Mouse (Mus musculus) thymus, adult 2 months (tissue): ENCODE results near the gene Frmd4a. TPM values are rescaled to one million over a fixed set of nuclear protein-coding genes. Genes with fewer than 3 reads are reported as not detected.

Source experiments
- DNase-seq: peaks from one replicate; pipeline ENCODE4 v3.0.0; 2021
- H3K27ac ChIP-seq: fragments of 200-500 bp; 2 replicates; pipeline ENCODE4 v1.5.1; 2012; ENCODE audit warnings: low read length, control low read depth; ENCODE audit not compliant: control insufficient read depth, insufficient read depth
- H3K27me3 ChIP-seq: fragments of 200-500 bp; 2 replicates; pipeline ENCODE4 v1.6.1; 2012; ENCODE audit warnings: mild to moderate bottlenecking, low read length, moderate library complexity, mixed read lengths; ENCODE audit not compliant: control insufficient read depth, insufficient read depth
- H3K36me3 ChIP-seq: fragments of 200-500 bp; 2 replicates; pipeline ENCODE4 v1.6.1; 2012; ENCODE audit warnings: mild to moderate bottlenecking, low read length, moderate library complexity; ENCODE audit not compliant: control insufficient read depth, insufficient read depth
- H3K4me1 ChIP-seq: fragments of 200-500 bp; replicated peaks from 2 replicates; pipeline ENCODE4 v1.6.1; 2012; ENCODE audit warnings: low read length; ENCODE audit not compliant: control insufficient read depth, insufficient read depth
- H3K4me3 ChIP-seq: fragments of 200-500 bp; 2 replicates; pipeline ENCODE4 v1.5.1; 2012; ENCODE audit warnings: mild to moderate bottlenecking, low read length, control low read depth, moderate library complexity; ENCODE audit not compliant: control insufficient read depth, insufficient read depth
- CTCF ChIP-seq: fragments of 200-500 bp; IDR thresholded peaks from 2 replicates; pipeline ENCODE4 v1.5.1; 2012; ENCODE audit warnings: mild to moderate bottlenecking, control low read depth, low read length, moderate library complexity, borderline replicate concordance; ENCODE audit not compliant: control insufficient read depth, poor library complexity, insufficient read depth; ENCODE audit errors: extremely low read depth
- POLR2A ChIP-seq: fragments of 200-500 bp; IDR thresholded peaks from 2 replicates; pipeline ENCODE4 v1.6.1; 2012; ENCODE audit warnings: mild to moderate bottlenecking, low read length, control low read depth, moderate library complexity; ENCODE audit not compliant: control insufficient read depth, poor library complexity, insufficient read depth; ENCODE audit errors: extremely low read depth
- WGBS: fragments of 180-500 bp; shearing (Covaris S2); methylation state at CpG from one replicate; pipeline ENCODE4 v1.1.7; 2018; 5-methylcytosine and 5-hydroxymethylcytosine counted together
- polyA plus RNA-seq: library from polyadenylated mRNA; depleted of rRNA; stranded (reverse); fragments of >200 nt; gene quantifications from 2 replicates; pipeline ENCODE4 v1.2.3, GENCODE M21; 2012

Frmd4a gene
- polyA plus RNA-seq, 1 experiment, result 17.5 TPM

DNA sequence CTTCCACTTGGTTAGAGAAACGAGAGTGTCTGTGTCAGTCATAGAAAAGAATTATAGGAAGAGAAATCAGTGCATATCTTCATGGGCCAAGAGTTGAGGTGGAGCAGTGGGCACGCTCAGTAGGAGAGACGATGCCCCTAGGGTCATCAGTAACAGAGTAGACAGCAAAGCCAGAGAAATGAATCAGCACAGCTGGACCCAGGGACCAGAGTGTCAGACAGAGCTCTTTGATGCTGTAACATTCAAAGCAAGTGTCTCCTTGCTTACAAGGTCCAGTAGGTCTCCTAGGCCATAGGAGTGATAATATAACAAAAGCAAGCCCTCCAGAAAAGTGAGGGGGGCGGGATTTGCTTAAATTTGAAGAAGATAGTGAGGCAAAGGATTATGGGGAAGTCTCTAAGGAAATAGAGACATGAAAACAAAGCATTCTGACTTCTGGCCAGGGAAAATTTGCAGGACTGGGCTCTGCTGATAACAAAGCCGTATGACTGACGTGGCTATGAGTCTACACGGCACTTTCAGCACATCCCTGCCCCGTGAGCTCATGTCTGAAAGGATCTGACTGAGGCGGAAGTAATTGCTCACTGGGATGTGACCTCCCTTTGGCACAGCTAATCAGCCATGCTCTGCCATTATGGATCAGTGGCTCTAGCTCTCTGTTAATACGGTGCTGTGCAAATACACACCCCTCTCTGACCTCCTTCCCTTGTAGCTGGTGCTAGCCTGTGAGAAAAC, 243.0 kb downstream of the Frmd4a start:
- Histone ChIP-seq H3K27ac (no peak overlapping the region), H3K4me1 (no peaks in the 10 kb centered on the region), H3K27me3 (no peaks in the 10 kb centered on the region), H3K4me3 (no peak overlapping the region), H3K36me3 (no peaks in the 10 kb centered on the region)
- WGBS, result 82% methylated on average over 10 of the region's 10 CpGs
- DNase-seq, result no peak
- no peak for TF ChIP-seq POLR2A
- TF ChIP-seq CTCF, result no peak

DNA sequence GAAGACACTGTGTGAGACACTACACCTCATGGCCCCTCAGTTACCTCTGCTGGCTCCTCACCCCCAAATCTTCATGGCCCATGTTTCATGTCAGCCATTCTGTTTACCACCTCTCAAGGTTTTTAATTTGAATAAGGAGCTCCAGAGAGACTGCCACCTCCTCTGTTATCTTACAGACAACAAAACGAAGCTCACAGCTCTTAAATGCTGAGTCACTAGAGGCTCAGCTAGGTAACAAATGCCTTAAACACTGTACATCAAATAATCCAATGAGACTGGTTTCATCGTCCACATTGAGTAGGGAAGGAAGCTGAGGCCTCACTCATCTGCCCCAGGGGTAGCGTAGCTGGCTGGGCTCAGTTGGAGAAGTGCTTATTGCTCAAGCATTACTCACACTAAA, 245.2 kb downstream of the Frmd4a start:
- no peaks in the 10 kb centered on the region for H3K36me3 ChIP-seq
- TF ChIP-seq CTCF (no peak), POLR2A (no peak)
- no peak overlapping the region for H3K27ac ChIP-seq
- H3K4me3 ChIP-seq, result no peak overlapping the region
- 60% methylated on average over 3 of the region's 3 CpGs for WGBS
- H3K4me1 ChIP-seq, result no peaks in the 10 kb centered on the region
- DNase-seq, result no peak
- no peaks in the 10 kb centered on the region for H3K27me3 ChIP-seq

DNA sequence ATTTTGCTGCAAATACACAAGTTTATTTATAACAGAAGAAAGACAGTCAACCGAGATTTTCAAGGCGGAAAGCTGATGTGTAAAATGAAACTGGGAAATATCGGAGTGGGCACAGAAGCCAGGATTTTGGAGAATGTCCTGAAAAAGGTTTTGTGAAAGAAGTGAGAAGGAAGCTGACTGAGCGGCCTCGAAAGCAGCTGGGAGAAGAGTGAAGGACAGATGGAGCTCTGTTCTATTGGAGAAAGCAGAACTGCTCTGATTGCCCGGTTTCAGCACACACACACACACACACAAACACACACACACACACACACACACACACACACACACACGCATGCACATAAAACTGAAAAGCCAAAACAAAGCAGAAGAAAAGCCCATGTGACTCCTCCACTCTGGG, 249.9 kb downstream of the Frmd4a start:
- WGBS, result 90% methylated on average over 7 of the region's 7 CpGs
- Histone ChIP-seq H3K27ac (no peak overlapping the region), H3K4me1 (no peaks in the 10 kb centered on the region)

DNA sequence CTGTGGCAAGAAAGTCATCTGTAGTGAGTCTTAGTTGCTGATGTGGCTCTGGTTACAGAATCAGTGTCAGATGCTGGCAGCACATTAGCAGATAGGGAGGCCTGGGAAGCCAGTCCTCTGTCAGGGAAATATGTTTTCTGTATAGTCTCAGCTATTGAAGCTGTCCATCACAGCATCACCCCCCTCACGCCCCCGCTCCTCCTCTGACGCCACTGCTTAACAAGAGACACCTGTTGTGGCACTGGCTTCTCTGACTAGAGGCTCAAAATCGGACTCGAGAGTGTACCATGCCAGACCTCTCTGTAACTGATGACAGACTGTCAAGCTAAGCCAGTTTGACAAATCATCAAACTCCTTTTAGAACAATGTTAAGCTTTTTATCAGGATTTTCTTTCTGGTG, 265.3 kb downstream of the Frmd4a start:
- H3K4me1 ChIP-seq, result no peaks in the 10 kb centered on the region
- 88% methylated on average over 5 of the region's 5 CpGs for WGBS
- DNase-seq, result no peak
- no peaks in the 10 kb centered on the region for H3K36me3 ChIP-seq
- H3K4me3 ChIP-seq, result no peak overlapping the region
- TF ChIP-seq CTCF (no peak), POLR2A (no peak)
- H3K27me3 ChIP-seq, result no peaks in the 10 kb centered on the region
- H3K27ac ChIP-seq, result no peak overlapping the region

More for the DNA sequence above, 249.9 kb downstream of the Frmd4a start:
- TF ChIP-seq POLR2A (no peak), CTCF (no peak)
- no peak for DNase-seq
- H3K4me3 ChIP-seq, result no peak overlapping the region
- no peaks in the 10 kb centered on the region for H3K27me3 ChIP-seq
- no peaks in the 10 kb centered on the region for H3K36me3 ChIP-seq

DNA sequence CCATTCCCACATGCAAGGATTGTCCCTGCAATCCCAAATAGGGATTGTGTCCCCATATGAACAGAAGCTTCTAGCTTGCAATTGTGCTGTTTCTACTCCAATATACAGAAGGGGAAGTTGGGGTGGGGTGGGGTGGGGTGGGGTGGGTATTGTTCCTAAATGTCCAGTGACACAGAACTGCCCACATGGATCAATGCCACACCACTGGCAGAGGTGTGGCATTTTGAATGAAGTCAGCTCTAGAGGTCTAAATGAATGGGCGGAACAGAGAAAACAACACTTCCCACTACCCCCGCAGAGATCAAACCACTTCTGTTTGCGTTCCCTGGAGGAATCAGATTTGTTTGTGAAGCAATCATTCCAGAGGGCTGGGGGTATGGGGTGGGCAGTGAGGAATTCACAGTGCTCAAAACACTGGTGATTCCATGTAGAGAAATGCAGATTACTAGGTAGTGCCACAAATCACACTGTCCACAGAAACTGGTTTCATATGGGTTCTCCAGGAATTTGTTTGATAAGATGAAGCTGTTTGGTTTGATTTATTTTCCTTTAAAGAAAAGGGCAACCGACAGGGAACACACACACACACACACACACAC, 268.3 kb downstream of the Frmd4a start:
- Histone ChIP-seq H3K27ac (no peak overlapping the region), H3K4me3 (no peak overlapping the region), H3K36me3 (no peaks in the 10 kb centered on the region), H3K27me3 (no peaks in the 10 kb centered on the region), H3K4me1 (no peaks in the 10 kb centered on the region)
- no peak for DNase-seq
- 63% methylated on average over 4 of the region's 4 CpGs for WGBS
- no peak for TF ChIP-seq CTCF
- no peak for TF ChIP-seq POLR2A

DNA sequence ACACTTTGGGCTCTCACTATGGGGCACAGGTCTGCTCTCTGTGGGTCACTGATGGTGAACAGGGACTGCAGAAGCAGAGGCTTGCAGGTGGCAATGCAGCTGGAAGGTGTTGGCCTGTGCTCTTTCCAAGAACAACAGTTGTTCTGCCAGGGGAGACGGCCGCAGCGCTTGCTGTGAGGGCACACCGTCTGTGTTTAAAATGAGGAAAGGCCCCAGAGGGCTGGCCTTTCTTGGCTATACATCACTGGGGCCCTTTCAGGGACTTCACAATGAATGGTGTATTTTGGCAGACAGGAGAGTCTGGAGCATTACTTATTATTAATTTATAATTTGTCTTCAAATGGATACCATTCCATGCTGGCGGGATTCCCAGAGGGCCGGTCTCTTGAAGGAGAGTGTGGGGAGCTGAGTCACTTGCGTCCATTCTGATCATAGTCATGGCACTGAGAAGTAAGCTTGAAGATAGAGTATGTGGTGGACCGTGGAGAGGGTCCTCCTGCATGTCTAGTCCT, 268.9 kb downstream of the Frmd4a start:
- WGBS, result 86% methylated on average over 8 of the region's 8 CpGs
- H3K36me3 ChIP-seq, result no peaks in the 10 kb centered on the region
- H3K4me3 ChIP-seq, result no peak overlapping the region
- no peaks in the 10 kb centered on the region for H3K27me3 ChIP-seq
- DNase-seq, result no peak
- no peak overlapping the region for H3K27ac ChIP-seq
- H3K4me1 ChIP-seq, result no peaks in the 10 kb centered on the region
- TF ChIP-seq CTCF (no peak), POLR2A (no peak)
